8 mouse cellular contexts compared by ENCODE assay signal in genomic region chr3:125403601-125404396, GRCm38 (mm10). TPM values are rescaled to one million over a fixed set of nuclear protein-coding genes. Genes with fewer than 3 reads are reported as not detected.
A peak's percentile ranks its signal among the peaks of the same experiment; 100 is the strongest.
DNase-seq lines count a peak whose midpoint lies in the region; ATAC-seq and TF ChIP-seq lines count a peak whose summit lies in the region.

Gene Ndst4 (plus strand): TSS chr3:125404076.

- H3K4me1 ChIP-seq in kidney, adult 2 months (ENCODE audit: control insufficient read depth, insufficient read depth, low read length): no peaks in the 10 kb centered on the region
- peaks cover 20% of the 10 kb centered on the region for H3K4me1 ChIP-seq in forebrain, embryonic 10.5 days
- no peaks in the 10 kb centered on the region for H3K4me1 ChIP-seq in intestine, embryonic 16.5 days (ENCODE audit: control insufficient read depth, insufficient read depth, low read length)
- H3K4me1 ChIP-seq in liver, embryonic 11.5 days (replicated peaks; ENCODE audit: control insufficient read depth, insufficient read depth, low read length): no peaks in the 10 kb centered on the region
- 0 out of 2 replicates have a peak, but pooled peaks cover 7% of the 10 kb centered on the region for H3K4me1 ChIP-seq in neural tube, embryonic 15.5 days

- no peak within 1 kb of the TSS for H3K4me3 ChIP-seq in kidney, adult 2 months (ENCODE audit: insufficient read depth, low read depth, low read length)
- peak within 1 kb of the TSS; percentile 42 for H3K4me3 ChIP-seq in forebrain, embryonic 10.5 days
- H3K4me3 ChIP-seq in intestine, embryonic 16.5 days (ENCODE audit: low read length): peak within 1 kb of the TSS; percentile 42
- H3K4me3 ChIP-seq in liver, embryonic 11.5 days (ENCODE audit: low read depth, low read length): no peak within 1 kb of the TSS
- peak within 1 kb of the TSS; percentile 49 for H3K4me3 ChIP-seq in neural tube, embryonic 15.5 days (replicated peaks)

- peak; percentile 50; the same call in 1 of the 2 replicates for ATAC-seq in intestine, embryonic 16.5 days
- ATAC-seq in liver, embryonic 11.5 days (replicated peaks; ENCODE audit: low FRiP score): no peak
- peak; percentile 94 for ATAC-seq in neural tube, embryonic 15.5 days (ENCODE audit: low FRiP score)

- no peak for TF ChIP-seq POLR2A in kidney, adult 2 months (IDR thresholded peaks at IDR 0.05; ENCODE audit: low read depth, low read length)

- no peaks in the 10 kb centered on the region for H3K9me3 ChIP-seq in forebrain, embryonic 10.5 days
- H3K9me3 ChIP-seq in intestine, embryonic 16.5 days (ENCODE audit: control insufficient read depth, low read length): no peaks in the 10 kb centered on the region
- H3K9me3 ChIP-seq in liver, embryonic 11.5 days (ENCODE audit: control insufficient read depth, low read length): no peaks in the 10 kb centered on the region
- H3K9me3 ChIP-seq in neural tube, embryonic 15.5 days (replicated peaks): no peaks in the 10 kb centered on the region

- no peak within 1 kb of the TSS for H3K27ac ChIP-seq in kidney, adult 2 months (ENCODE audit: insufficient read depth, low read depth, low read length)
- H3K27ac ChIP-seq in forebrain, embryonic 10.5 days: peak within 1 kb of the TSS; percentile 60
- no peak within 1 kb of the TSS for H3K27ac ChIP-seq in intestine, embryonic 16.5 days (ENCODE audit: low read length)
- H3K27ac ChIP-seq in liver, embryonic 11.5 days (ENCODE audit: low read depth, low read length): no peak within 1 kb of the TSS; the same call in 1 of the 2 replicates
- H3K27ac ChIP-seq in neural tube, embryonic 15.5 days (replicated peaks): peak within 1 kb of the TSS; percentile 67

- H3K9ac ChIP-seq in intestine, embryonic 16.5 days (ENCODE audit: low read depth, low read length): peak within 1 kb of the TSS; percentile 45; the same call in 1 of the 2 replicates
- no peak within 1 kb of the TSS for H3K9ac ChIP-seq in liver, embryonic 11.5 days (ENCODE audit: low read depth, low read length)
- peak within 1 kb of the TSS; percentile 57 for H3K9ac ChIP-seq in neural tube, embryonic 15.5 days (replicated peaks)

- TF ChIP-seq CTCF in kidney, adult 2 months (conservative IDR thresholded peaks at IDR 0.05; ENCODE audit: insufficient read depth, insufficient read length, low read depth, low read length): no peak

- no peaks in the 10 kb centered on the region for H3K36me3 ChIP-seq in kidney, adult 2 months (ENCODE audit: control insufficient read depth, insufficient read depth, low read length)
- H3K36me3 ChIP-seq in forebrain, embryonic 10.5 days (replicated peaks): no peaks in the 10 kb centered on the region
- H3K36me3 ChIP-seq in intestine, embryonic 16.5 days (ENCODE audit: control insufficient read depth, insufficient read depth, low read length): no peaks in the 10 kb centered on the region
- no peaks in the 10 kb centered on the region for H3K36me3 ChIP-seq in liver, embryonic 11.5 days (ENCODE audit: control insufficient read depth, insufficient read depth, low read length)
- no peaks in the 10 kb centered on the region for H3K36me3 ChIP-seq in neural tube, embryonic 15.5 days

- DNase-seq in kidney, postnatal 4 days: peak; percentile 1 to 4
- DNase-seq in kidney, adult 2 months: no peak
- peak; percentile 61 for DNase-seq in forebrain, embryonic 10.5 days (ENCODE audit: extremely low spot score, low spot score)
- peak; percentile 29 for DNase-seq in liver, embryonic 11.5 days (ENCODE audit: low spot score)
- DNase-seq in B cell, adult 2 months: no peak
- no peak for DNase-seq in spleen, postnatal 4 days (ENCODE audit: low spot score in 2 of 2)

- no peaks in the 10 kb centered on the region for H3K27me3 ChIP-seq in kidney, adult 2 months (replicated peaks; ENCODE audit: control insufficient read depth, insufficient read depth, low read length)
- no peaks in the 10 kb centered on the region for H3K27me3 ChIP-seq in forebrain, embryonic 10.5 days (ENCODE audit: poor library complexity, severe bottlenecking)
- H3K27me3 ChIP-seq in intestine, embryonic 16.5 days (replicated peaks; ENCODE audit: control insufficient read depth, insufficient read depth, low read length): no peaks in the 10 kb centered on the region
- H3K27me3 ChIP-seq in liver, embryonic 11.5 days (replicated peaks; ENCODE audit: control insufficient read depth, insufficient read depth, low read length): no peaks in the 10 kb centered on the region
- H3K27me3 ChIP-seq in neural tube, embryonic 15.5 days (replicated peaks): no peaks in the 10 kb centered on the region

- 11% methylated on average over 14 of the region's 14 CpGs for WGBS in kidney, adult 2 months
- 20% methylated on average over 14 of the region's 14 CpGs for WGBS in forebrain, embryonic 10.5 days
- 19% methylated on average over 14 of the region's 14 CpGs for WGBS in intestine, embryonic 16.5 days
- 52% methylated on average over 14 of the region's 14 CpGs for WGBS in liver, embryonic 11.5 days
- 9% methylated on average over 14 of the region's 14 CpGs for WGBS in neural tube, embryonic 15.5 days

- H3K4me2 ChIP-seq in intestine, embryonic 16.5 days (ENCODE audit: low read depth, low read length): peak within 1 kb of the TSS; percentile 36
- H3K4me2 ChIP-seq in liver, embryonic 11.5 days: peak within 1 kb of the TSS; percentile 32
- H3K4me2 ChIP-seq in neural tube, embryonic 15.5 days: peak within 1 kb of the TSS; percentile 63

RNA-seq across cellular contexts. Expression of gene Ndst4, which starts in this region (rescaled TPM):
- polyA plus RNA-seq in kidney, adult 2 months (2012; rRNA removed): 0.08 TPM in 1 of 2 replicates, not detected in the other
- polyA plus RNA-seq in forebrain, embryonic 10.5 days (2016; fragmentation: Nextera tagmentation; extraction: Ambion mirVana): 0.14 and 0.31 TPM in 2 replicates
- polyA plus RNA-seq in intestine, embryonic 16.5 days (2015; fragmentation: Nextera tagmentation; extraction: Ambion mirVana): 0.44 and 0.65 TPM in 2 replicates
- polyA plus RNA-seq in liver, embryonic 11.5 days (2014; fragmentation: Nextera tagmentation; extraction: Ambion mirVana): not detected in 2 replicates
- polyA plus RNA-seq in neural tube, embryonic 15.5 days (2015; fragmentation: Nextera tagmentation; extraction: Ambion mirVana): 2.7 and 3.2 TPM in 2 replicates

Comparison
In these comparisons a context has a peak if more than half of its experiments do, and no peak if none do; other contexts are left out.
1. DNase-seq: peak in kidney, postnatal 4 days (2 of 2); none in kidney, adult 2 months (single experiment), B cell, adult 2 months (0 of 2) and spleen, postnatal 4 days (0 of 2).
2. Peak in DNase-seq, H3K4me3 ChIP-seq and H3K27ac ChIP-seq in forebrain, embryonic 10.5 days; RNA of the gene not detected or under 1 TPM.
3. Peak in ATAC-seq, H3K4me3 ChIP-seq, H3K9ac ChIP-seq and H3K4me2 ChIP-seq in intestine, embryonic 16.5 days; RNA of the gene not detected or under 1 TPM.
4. Peak in DNase-seq and H3K4me2 ChIP-seq in liver, embryonic 11.5 days; RNA of the gene not detected or under 1 TPM.
5. Peak in every context shown above with its lines, with median percentiles within 50 percentile points of each other: H3K4me2 ChIP-seq.